8 mouse cellular contexts compared by ENCODE assay signal in the genomic region with DNA sequence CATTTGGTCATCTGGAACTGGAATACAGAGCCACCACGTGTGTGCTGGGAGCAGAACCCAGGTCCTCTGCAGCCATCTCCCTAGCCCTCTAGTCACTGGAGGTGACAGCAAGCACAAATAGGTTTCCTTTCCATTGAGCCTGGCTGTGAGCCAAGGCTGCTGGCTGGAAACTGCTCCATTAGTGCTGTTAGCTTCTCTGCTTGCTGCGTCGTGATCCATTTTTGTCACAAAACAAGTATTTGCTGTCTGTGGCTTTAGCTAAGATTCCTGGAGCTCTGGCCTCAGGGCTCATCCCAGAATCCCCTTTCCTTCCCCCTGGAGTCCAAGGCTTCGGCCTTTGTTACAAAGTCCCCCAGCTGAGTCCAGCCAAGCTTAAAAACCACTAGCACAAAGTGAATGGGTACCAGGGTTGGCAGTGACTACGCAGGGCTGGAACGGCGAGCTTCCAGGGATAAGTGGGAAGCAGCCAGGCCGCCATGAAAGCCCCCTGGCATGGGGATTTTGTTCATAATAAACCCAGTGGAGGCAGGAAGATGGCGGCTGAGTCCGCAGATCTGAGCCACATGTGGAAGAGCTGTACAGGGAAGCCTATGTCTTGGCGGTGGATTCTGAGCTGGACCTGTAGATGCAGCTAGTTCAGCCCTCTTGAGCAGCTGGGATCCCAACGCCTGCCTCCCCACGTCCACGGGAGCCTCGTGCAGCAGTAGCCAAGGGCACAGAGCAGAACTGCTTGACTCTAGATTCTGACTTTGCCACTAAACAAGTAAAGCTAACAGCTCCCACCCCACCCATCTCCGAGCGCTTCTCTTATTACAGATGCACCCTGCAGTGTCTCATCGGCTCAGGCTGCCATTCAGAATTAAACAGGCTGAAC. TPM values are rescaled to one million over a fixed set of nuclear protein-coding genes. Genes with fewer than 3 reads are reported as not detected.
DNase-seq lines count a peak whose midpoint lies in the region; ATAC-seq lines count a peak whose summit lies in the region.

No protein-coding gene starts in this region.

- no peak overlapping the region for H3K9ac ChIP-seq in liver, embryonic 13.5 days
- H3K9ac ChIP-seq in liver, embryonic 11.5 days (ENCODE audit: low read depth, low read length), result no peak overlapping the region
- peak overlapping the region; percentile 12; the same call in 1 of the 2 replicates for H3K9ac ChIP-seq in midbrain, embryonic 11.5 days (ENCODE audit: low read length)

- H3K4me1 ChIP-seq in liver, embryonic 13.5 days (replicated peaks), result no peaks in the 10 kb centered on the region
- no peaks in the 10 kb centered on the region for H3K4me1 ChIP-seq in liver, embryonic 11.5 days (replicated peaks; ENCODE audit: control insufficient read depth, insufficient read depth, low read length)
- H3K4me1 ChIP-seq in hindbrain, embryonic 10.5 days (replicated peaks), result peaks cover 11% of the 10 kb centered on the region
- peaks cover 5% of the 10 kb centered on the region; the same call in 1 of the 2 replicates for H3K4me1 ChIP-seq in midbrain, embryonic 11.5 days (ENCODE audit: control insufficient read depth, insufficient read depth, low read length)

- no peak overlapping the region for H3K4me2 ChIP-seq in liver, embryonic 13.5 days
- H3K4me2 ChIP-seq in liver, embryonic 11.5 days, result no peak overlapping the region
- H3K4me2 ChIP-seq in midbrain, embryonic 11.5 days, result no peak overlapping the region

- no peaks in the 10 kb centered on the region for H3K9me3 ChIP-seq in liver, embryonic 13.5 days (replicated peaks)
- H3K9me3 ChIP-seq in liver, embryonic 11.5 days (ENCODE audit: control insufficient read depth, low read length), result no peaks in the 10 kb centered on the region
- no peaks in the 10 kb centered on the region for H3K9me3 ChIP-seq in hindbrain, embryonic 10.5 days
- no peaks in the 10 kb centered on the region for H3K9me3 ChIP-seq in midbrain, embryonic 11.5 days (ENCODE audit: control insufficient read depth, low read length)

- peak overlapping the region; percentile 9; the same call in 1 of the 2 replicates for H3K27ac ChIP-seq in liver, embryonic 13.5 days
- no peak overlapping the region; the same call in 1 of the 2 replicates for H3K27ac ChIP-seq in liver, embryonic 11.5 days (ENCODE audit: low read depth, low read length)
- H3K27ac ChIP-seq in hindbrain, embryonic 10.5 days, result peak overlapping the region; percentile 77
- peak overlapping the region; percentile 62 for H3K27ac ChIP-seq in midbrain, embryonic 11.5 days (ENCODE audit: low read depth, low read length)

- 70% methylated on average over 18 of the region's 18 CpGs for WGBS in liver, embryonic 13.5 days (ENCODE audit: insufficient replicate concordance)
- 77% methylated on average over 18 of the region's 18 CpGs for WGBS in liver, embryonic 11.5 days
- WGBS in hindbrain, embryonic 10.5 days, result 58% methylated on average over 18 of the region's 18 CpGs
- 56% methylated on average over 18 of the region's 18 CpGs for WGBS in midbrain, embryonic 11.5 days

- no peak for ATAC-seq in liver, embryonic 13.5 days (ENCODE audit: low read depth)
- no peak for ATAC-seq in liver, embryonic 11.5 days (replicated peaks; ENCODE audit: low FRiP score)
- no peak for ATAC-seq in midbrain, embryonic 11.5 days (ENCODE audit: low FRiP score)

- H3K36me3 ChIP-seq in liver, embryonic 13.5 days, result peaks cover 52% of the 10 kb centered on the region
- H3K36me3 ChIP-seq in liver, embryonic 11.5 days (ENCODE audit: control insufficient read depth, insufficient read depth, low read length), result peaks cover 48% of the 10 kb centered on the region
- H3K36me3 ChIP-seq in hindbrain, embryonic 10.5 days, result peaks cover 92% of the 10 kb centered on the region
- H3K36me3 ChIP-seq in midbrain, embryonic 11.5 days (ENCODE audit: control insufficient read depth, insufficient read depth, low read length), result peaks cover 24% of the 10 kb centered on the region

- DNase-seq in liver, embryonic 13.5 days, result no peak
- DNase-seq in liver, embryonic 11.5 days (ENCODE audit: low spot score), result no peak
- DNase-seq in cerebellum, adult 9-10 months, result peak; percentile 61
- DNase-seq in hindbrain, embryonic 10.5 days (ENCODE audit: low spot score), result no peak
- DNase-seq in midbrain, embryonic 11.5 days (ENCODE audit: low spot score, missing footprints), result peak; percentile 88
- no peak for DNase-seq in urinary bladder, postnatal 36 days (ENCODE audit: low spot score in 2 of 2)
- DNase-seq in spleen, postnatal 4 days (ENCODE audit: low spot score in 2 of 2), result no peak
- DNase-seq in thymus, postnatal 36 days, result no peak

- no peaks in the 10 kb centered on the region for H3K27me3 ChIP-seq in liver, embryonic 13.5 days
- no peaks in the 10 kb centered on the region for H3K27me3 ChIP-seq in liver, embryonic 11.5 days (replicated peaks; ENCODE audit: control insufficient read depth, insufficient read depth, low read length)
- H3K27me3 ChIP-seq in hindbrain, embryonic 10.5 days (ENCODE audit: insufficient read depth, poor library complexity, severe bottlenecking), result no peaks in the 10 kb centered on the region
- H3K27me3 ChIP-seq in midbrain, embryonic 11.5 days (ENCODE audit: control insufficient read depth, insufficient read depth, low read length), result no peaks in the 10 kb centered on the region

- H3K4me3 ChIP-seq in liver, embryonic 13.5 days (replicated peaks), result no peak overlapping the region
- H3K4me3 ChIP-seq in liver, embryonic 11.5 days (ENCODE audit: low read depth, low read length), result no peak overlapping the region
- H3K4me3 ChIP-seq in hindbrain, embryonic 10.5 days, result no peak overlapping the region
- H3K4me3 ChIP-seq in midbrain, embryonic 11.5 days (ENCODE audit: low read depth, low read length), result no peak overlapping the region

RNA-seq across cellular contexts. Expression of gene Eno1, which starts 14.3 kb away (rescaled TPM):
- polyA plus RNA-seq in liver, embryonic 13.5 days (2015; fragmentation: Nextera tagmentation; extraction: Ambion mirVana), result 783 and 784 TPM in 2 replicates
- 2,392 and 2,590 TPM in 2 replicates for polyA plus RNA-seq in liver, embryonic 11.5 days (2014; fragmentation: Nextera tagmentation; extraction: Ambion mirVana)
- 2,517 and 3,327 TPM in 2 replicates for polyA plus RNA-seq in hindbrain, embryonic 10.5 days (2016; fragmentation: Nextera tagmentation; extraction: Ambion mirVana)
- 1,438 and 1,518 TPM in 2 replicates for polyA plus RNA-seq in midbrain, embryonic 11.5 days (2014; fragmentation: Nextera tagmentation; extraction: Ambion mirVana)

RNA-seq across cellular contexts. Expression of gene Rere, which starts 30.7 kb away (rescaled TPM):
- polyA plus RNA-seq in liver, embryonic 13.5 days (2015; fragmentation: Nextera tagmentation; extraction: Ambion mirVana), result 5.9 and 7.5 TPM in 2 replicates
- polyA plus RNA-seq in liver, embryonic 11.5 days (2014; fragmentation: Nextera tagmentation; extraction: Ambion mirVana), result 22.6 and 23.3 TPM in 2 replicates
- 29.4 and 40.4 TPM in 2 replicates for polyA plus RNA-seq in hindbrain, embryonic 10.5 days (2016; fragmentation: Nextera tagmentation; extraction: Ambion mirVana)
- 34.2 and 36.8 TPM in 2 replicates for polyA plus RNA-seq in midbrain, embryonic 11.5 days (2014; fragmentation: Nextera tagmentation; extraction: Ambion mirVana)

RNA-seq across cellular contexts. Expression of gene Car6, which starts 49.7 kb away (rescaled TPM):
- polyA plus RNA-seq in liver, embryonic 13.5 days (2015; fragmentation: Nextera tagmentation; extraction: Ambion mirVana), result not detected in 2 replicates
- not detected in 2 replicates for polyA plus RNA-seq in liver, embryonic 11.5 days (2014; fragmentation: Nextera tagmentation; extraction: Ambion mirVana)
- 0.14 TPM in 1 of 2 replicates, not detected in the other for polyA plus RNA-seq in hindbrain, embryonic 10.5 days (2016; fragmentation: Nextera tagmentation; extraction: Ambion mirVana)
- polyA plus RNA-seq in midbrain, embryonic 11.5 days (2014; fragmentation: Nextera tagmentation; extraction: Ambion mirVana), result 0.25 TPM in 1 of 2 replicates, not detected in the other

Comparison
In these comparisons a context has a peak if more than half of its experiments do, and no peak if none do; other contexts are left out.
1. DNase-seq: peak in cerebellum, adult 9-10 months (single experiment) and midbrain, embryonic 11.5 days (single experiment); none in liver, embryonic 13.5 days (single experiment), liver, embryonic 11.5 days (single experiment), hindbrain, embryonic 10.5 days (single experiment), urinary bladder, postnatal 36 days (0 of 2), spleen, postnatal 4 days (0 of 2) and thymus, postnatal 36 days (0 of 2).